Mouse (Mus musculus) limb, embryonic 14.5 days (tissue): ENCODE data around the gene Fastkd1. TPM values are rescaled to one million over a fixed set of nuclear protein-coding genes. Genes with fewer than 3 reads are reported as not detected.

Source experiments
- ATAC-seq: fragments of 200-750 bp; cut with Nextera tagmentation; 2 replicates; pipeline ENCODE4 v1.8.0; 2017; ENCODE audit warnings: low read depth, moderate number of reproducible peaks, moderate TSS enrichment; ENCODE audit not compliant: low FRiP score
- DNase-seq: peaks from one replicate; pipeline ENCODE4 v3.0.0-alpha.2; 2015; ENCODE audit warnings: low spot score
- H3K27ac ChIP-seq: fragments of 300-500 bp; sonication (generic); replicated peaks from 2 replicates; pipeline ENCODE4 v1.5.1; 2014; ENCODE audit warnings: low read depth, mild to moderate bottlenecking, low read length, moderate library complexity, mixed read lengths
- H3K27me3 ChIP-seq: fragments of 300-500 bp; sonication (generic); 2 replicates; pipeline ENCODE4 v1.6.1; 2014; ENCODE audit warnings: low read length, mixed read lengths; ENCODE audit not compliant: control insufficient read depth, insufficient read depth
- H3K36me3 ChIP-seq: fragments of 300-500 bp; sonication (generic); 2 replicates; pipeline ENCODE4 v1.6.1; 2014; ENCODE audit warnings: mild to moderate bottlenecking, low read length, moderate library complexity, mixed read lengths; ENCODE audit not compliant: control insufficient read depth, insufficient read depth
- H3K4me1 ChIP-seq: fragments of 300-500 bp; sonication (generic); 2 replicates; pipeline ENCODE4 v1.6.1; 2014; ENCODE audit warnings: antibody characterized with exemption, low read length, mixed read lengths; ENCODE audit not compliant: control insufficient read depth, insufficient read depth
- H3K4me2 ChIP-seq: fragments of 300-500 bp; sonication (generic); replicated peaks from 2 replicates; pipeline ENCODE4 v1.6.1; 2014; ENCODE audit warnings: low read depth, mild to moderate bottlenecking, low read length, moderate library complexity; ENCODE audit not compliant: severe bottlenecking
- H3K4me3 ChIP-seq: fragments of 300-500 bp; sonication (generic); replicated peaks from 2 replicates; pipeline ENCODE4 v1.5.1; 2014; ENCODE audit warnings: low read length
- H3K9ac ChIP-seq: fragments of 300-500 bp; sonication (generic); 2 replicates; pipeline ENCODE4 v1.6.1; 2014; ENCODE audit warnings: mild to moderate bottlenecking, low read depth, low read length, moderate library complexity; ENCODE audit not compliant: severe bottlenecking
- H3K9me3 ChIP-seq: fragments of 300-500 bp; sonication (generic); 2 replicates; pipeline ENCODE4 v1.6.1; 2016; ENCODE audit warnings: low read length; ENCODE audit not compliant: control insufficient read depth
- POLR2A ChIP-seq: fragments of 200-500 bp; IDR thresholded peaks from 2 replicates; pipeline ENCODE4 v1.8.0; 2012; ENCODE audit warnings: inconsistent platforms, mild to moderate bottlenecking, moderate library complexity, borderline replicate concordance; ENCODE audit not compliant: insufficient read depth, insufficient read length; ENCODE audit errors: extremely low read depth
- WGBS: fragments of 180-500 bp; shearing (Covaris S2); extraction: QIAGEN DNeasy Blood & Tissue Kit; methylation state at CpG from one replicate; pipeline ENCODE4 v1.1.7; 2014; 5-methylcytosine and 5-hydroxymethylcytosine counted together
- polyA plus RNA-seq, 2 experiments: library from polyadenylated mRNA; depleted of rRNA in 1 of 2; stranded (reverse) in 1 of 2; unstranded in 1 of 2; fragments of >200 nt; fragmentation: Nextera tagmentation in 1 of 2; extraction: Ambion mirVana in 1 of 2; gene quantifications; 2 replicates each; pipeline versions ENCODE4 v1.2.1 to v1.2.3; 2012 to 2014

The Fastkd1 gene
- polyA plus RNA-seq, 2 experiments, result 12.3 to 13.0 TPM

DNA sequence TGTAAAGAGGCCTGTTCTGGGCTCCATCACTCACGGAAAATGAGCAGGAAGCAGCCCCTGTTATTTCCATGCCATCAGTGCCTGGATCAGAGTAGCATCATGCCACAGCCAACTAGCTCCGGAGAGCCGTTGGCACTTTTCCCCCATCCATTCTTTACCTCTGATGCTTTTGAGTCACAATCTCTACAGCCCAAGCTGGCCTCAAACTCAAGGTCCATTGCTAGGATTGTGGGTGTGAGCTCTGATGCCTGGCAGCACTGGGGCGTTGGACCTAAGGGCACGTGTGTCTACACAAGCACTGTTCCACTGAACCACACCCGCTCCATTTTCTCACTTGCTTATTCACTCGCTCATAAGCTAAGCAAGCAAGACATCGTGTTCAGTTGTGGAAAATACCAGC, 12.9 kb downstream of the Fastkd1 start:
- Histone ChIP-seq H3K36me3 (peaks cover 33% of the 10 kb centered on the region), H3K9me3 (no peaks in the 10 kb centered on the region), H3K27me3 (no peaks in the 10 kb centered on the region), H3K4me3 (no peak overlapping the region), H3K9ac (no peak overlapping the region), H3K4me1 (no peaks in the 10 kb centered on the region), H3K4me2 (no peak overlapping the region), H3K27ac (no peak overlapping the region)
- no peak for DNase-seq
- ATAC-seq, result no peak
- TF ChIP-seq POLR2A, result no peak
- WGBS, result 93% methylated on average over 8 of the region's 8 CpGs

GRCm38 (mm10) chr2:69693501-69693900, 19.8 kb downstream of the Fastkd1 start:
- H3K9ac ChIP-seq, result no peak overlapping the region

DNA sequence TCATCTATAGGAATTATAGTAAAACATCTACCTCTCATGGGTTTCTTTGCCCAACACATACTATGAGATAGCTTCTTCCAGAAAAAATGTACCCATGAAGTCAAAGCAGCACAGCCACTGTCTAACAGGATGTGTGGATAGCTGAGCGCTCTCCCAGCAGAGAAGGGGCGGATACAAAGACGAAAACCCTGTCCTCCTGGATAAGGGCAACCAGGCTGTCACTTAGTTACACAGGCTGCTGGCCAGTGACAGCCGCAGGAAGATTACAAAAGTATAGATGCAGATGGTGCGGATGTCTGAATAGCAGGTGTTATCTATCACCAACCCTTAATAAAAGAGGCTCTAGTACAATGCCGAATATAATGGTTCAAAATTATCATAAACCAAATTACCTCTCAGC, 22.5 kb downstream of the Fastkd1 start:
- DNase-seq (no peak), ATAC-seq (no peak)
- Histone ChIP-seq H3K36me3 (peaks cover 41% of the 10 kb centered on the region), H3K4me3 (no peak overlapping the region), H3K27me3 (no peaks in the 10 kb centered on the region), H3K9ac (no peak overlapping the region), H3K27ac (no peak overlapping the region), H3K9me3 (no peaks in the 10 kb centered on the region), H3K4me2 (no peak overlapping the region), H3K4me1 (no peaks in the 10 kb centered on the region)
- WGBS, result 88% methylated on average over 6 of the region's 6 CpGs
- no peak for TF ChIP-seq POLR2A

More at GRCm38 (mm10) chr2:69693501-69693900, 19.8 kb downstream of the Fastkd1 start:
- Histone ChIP-seq H3K27me3 (no peaks in the 10 kb centered on the region), H3K4me3 (no peak overlapping the region), H3K36me3 (peaks cover 46% of the 10 kb centered on the region), H3K27ac (no peak overlapping the region), H3K4me1 (no peaks in the 10 kb centered on the region), H3K4me2 (no peak overlapping the region), H3K9me3 (no peaks in the 10 kb centered on the region)
- 86% methylated on average over 11 of the region's 11 CpGs for WGBS
- no peak for TF ChIP-seq POLR2A
- no peak for ATAC-seq
- DNase-seq, result no peak

DNA sequence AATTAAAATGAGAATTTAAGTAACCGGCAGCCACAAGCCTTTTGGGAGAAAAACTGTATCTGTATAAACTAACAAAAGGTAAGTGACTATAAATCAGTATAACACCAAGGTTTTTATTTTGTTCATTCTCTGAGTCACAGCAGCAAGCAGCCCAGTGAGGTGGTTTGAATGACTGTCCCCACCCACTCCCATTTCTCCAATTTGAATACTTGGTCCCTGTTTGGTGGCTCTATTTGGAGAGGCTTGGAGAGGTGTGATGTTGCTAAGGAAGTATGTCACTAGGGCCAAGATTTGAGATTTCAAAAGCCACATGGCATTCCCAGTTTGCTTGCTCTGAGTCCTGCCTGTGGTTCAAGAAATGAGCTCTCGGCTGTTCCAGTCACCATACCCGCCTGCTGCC, 23.1 kb downstream of the Fastkd1 start:
- 90% methylated on average over 3 of the region's 3 CpGs for WGBS
- Histone ChIP-seq H3K9ac (no peak overlapping the region), H3K4me3 (no peak overlapping the region), H3K4me1 (no peaks in the 10 kb centered on the region), H3K9me3 (no peaks in the 10 kb centered on the region), H3K27ac (no peak overlapping the region), H3K27me3 (no peaks in the 10 kb centered on the region), H3K4me2 (no peak overlapping the region), H3K36me3 (peaks cover 44% of the 10 kb centered on the region)
- ATAC-seq (no peak), DNase-seq (no peak)
- TF ChIP-seq POLR2A, result no peak

DNA sequence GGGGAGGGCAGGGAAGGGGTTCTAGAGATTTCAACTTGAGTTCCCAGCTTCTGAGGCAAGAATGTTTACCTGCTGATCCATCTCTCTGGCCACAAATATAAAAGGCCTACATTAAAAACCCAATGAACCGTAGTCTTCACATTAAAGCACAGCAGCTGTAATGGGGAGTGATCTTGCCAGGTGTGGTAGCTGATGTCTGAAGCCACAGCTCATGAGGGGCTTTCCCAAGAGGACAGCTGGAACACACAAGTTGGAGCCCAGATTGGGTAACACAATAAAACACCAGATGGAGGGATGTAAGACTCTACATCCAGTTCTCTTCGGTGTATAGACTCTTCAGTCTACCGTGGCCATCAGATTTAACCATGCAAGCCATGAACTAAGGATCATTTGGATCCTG, 28.8 kb downstream of the Fastkd1 start:
- H3K27me3 ChIP-seq, result no peaks in the 10 kb centered on the region
- no peaks in the 10 kb centered on the region for H3K9me3 ChIP-seq
- H3K36me3 ChIP-seq, result peaks cover 18% of the 10 kb centered on the region
- no peak overlapping the region for H3K4me2 ChIP-seq
- DNase-seq (no peak), ATAC-seq (no peak)
- whole genome bisulfite sequencing, result 86% methylated on average over 3 of the region's 3 CpGs
- no peak overlapping the region for H3K27ac ChIP-seq
- H3K4me1 ChIP-seq, result no peaks in the 10 kb centered on the region
- no peak overlapping the region for H3K4me3 ChIP-seq
- no peak for TF ChIP-seq POLR2A
- no peak overlapping the region for H3K9ac ChIP-seq
